Mouse (Mus musculus): ENCODE results near the gene Hist1h2ab. TPM values are rescaled to one million over a fixed set of nuclear protein-coding genes. Genes with fewer than 3 reads are reported as not detected.
"Not testable (repeated sequence)": the region's sequence is repeated elsewhere in the genome, so short reads cannot be mapped to it uniquely, and the experiment has no call there.

Hist1h2ab gene
- polyA plus RNA-seq, 1 experiment from 2014 or later = 44.4 TPM

- WGBS = under 1% methylated on average over 72 of the region's 72 CpGs
- H3K4me1 ChIP-seq = peaks cover 50% of the 10 kb centered on the region
- H3K4me3 ChIP-seq = peak within 1 kb of the TSS; percentile 69
These were observed 10.3 kb downstream of the Hist1h2ab start, which contains the start of gene Hist1h4a for GRCm38 (mm10) chr13:23760972-23761864. Hist1h4a (minus strand) TSS chr13:23761230.

GRCm38 (mm10) chr13:23761871-23762821 lies 11.2 kb downstream of the Hist1h2ab start, which contains the start of gene Hist1h3a:
Hist1h3a (minus strand) TSS chr13:23762386.
- Histone ChIP-seq H3K27ac (replicated peaks) (peak within 1 kb of the TSS; percentile 92), H3K4me3 (peak within 1 kb of the TSS; percentile 69), H3K4me1 (peaks cover 49% of the 10 kb centered on the region)
- DNase-seq (ENCODE audit: low spot score) = peak; percentile 69
- WGBS = under 1% methylated on average over 40 of the region's 52 CpGs
- not testable (repeated sequence) for H3K36me3 ChIP-seq; H3K9me3 ChIP-seq (replicated peaks); H3K27me3 ChIP-seq (ENCODE audit: low read depth, poor library complexity, severe bottlenecking)

More at GRCm38 (mm10) chr13:23760972-23761864, 10.3 kb downstream of the Hist1h2ab start, which contains the start of gene Hist1h4a:
- Histone ChIP-seq H3K27me3 (ENCODE audit: low read depth, poor library complexity, severe bottlenecking) (no peaks in the 10 kb centered on the region), H3K36me3 (no peaks in the 10 kb centered on the region), H3K27ac (replicated peaks) (peak within 1 kb of the TSS; percentile 92), H3K9me3 (replicated peaks) (no peaks in the 10 kb centered on the region)
- DNase-seq (ENCODE audit: low spot score) = peak; percentile 99

GRCm38 (mm10) chr13:23763242-23763585 lies 12.3 kb downstream of the Hist1h2ab start:
- Histone ChIP-seq H3K27me3 (ENCODE audit: low read depth, poor library complexity, severe bottlenecking) (no peaks in the 10 kb centered on the region), H3K27ac (replicated peaks) (peak overlapping the region; percentile 92), H3K4me3 (peak overlapping the region; percentile 69), H3K4me1 (peaks cover 40% of the 10 kb centered on the region), H3K9me3 (replicated peaks) (no peaks in the 10 kb centered on the region), H3K36me3 (no peaks in the 10 kb centered on the region)
- under 1% methylated on average over 10 of the region's 10 CpGs for WGBS
- DNase-seq (ENCODE audit: low spot score) = no peak

GRCm38 (mm10) chr13:23763586-23764323 lies 12.8 kb downstream of the Hist1h2ab start, which contains the start of gene Hist1h1a:
Hist1h1a (plus strand) TSS chr13:23763666.
- H3K36me3 ChIP-seq = no peaks in the 10 kb centered on the region
- peak within 1 kb of the TSS; percentile 92 for H3K27ac ChIP-seq (replicated peaks)
- DNase-seq (ENCODE audit: low spot score) = peak; percentile 92

GRCm38 (mm10) chr13:23764324-23765171 lies 13.6 kb downstream of the Hist1h2ab start:
- H3K27ac ChIP-seq (replicated peaks) = peak overlapping the region; percentile 92
- WGBS = 27% methylated on average over 12 of the region's 12 CpGs
- H3K4me1 ChIP-seq = peaks cover 36% of the 10 kb centered on the region
- H3K9me3 ChIP-seq (replicated peaks) = no peaks in the 10 kb centered on the region
- peak overlapping the region; percentile 69 for H3K4me3 ChIP-seq
- no peaks in the 10 kb centered on the region for H3K27me3 ChIP-seq (ENCODE audit: low read depth, poor library complexity, severe bottlenecking)
- peak; percentile 52 for DNase-seq (ENCODE audit: low spot score)
- H3K36me3 ChIP-seq = no peaks in the 10 kb centered on the region

More at GRCm38 (mm10) chr13:23763586-23764323, 12.8 kb downstream of the Hist1h2ab start, which contains the start of gene Hist1h1a:
- H3K27me3 ChIP-seq (ENCODE audit: low read depth, poor library complexity, severe bottlenecking) = no peaks in the 10 kb centered on the region
- H3K9me3 ChIP-seq (replicated peaks) = no peaks in the 10 kb centered on the region
- peaks cover 40% of the 10 kb centered on the region for H3K4me1 ChIP-seq
- WGBS = 3% methylated on average over 34 of the region's 34 CpGs
- peak within 1 kb of the TSS; percentile 69 for H3K4me3 ChIP-seq

- Histone ChIP-seq H3K27ac (replicated peaks) (peak overlapping the region; percentile 92; the same call in 1 of the 2 replicates), H3K27me3 (ENCODE audit: low read depth, poor library complexity, severe bottlenecking) (no peaks in the 10 kb centered on the region), H3K9me3 (replicated peaks) (no peaks in the 10 kb centered on the region), H3K4me1 (peaks cover 30% of the 10 kb centered on the region), H3K36me3 (no peaks in the 10 kb centered on the region), H3K4me3 (peak overlapping the region; percentile 69)
- WGBS = 75% methylated on average over 1 of the region's 1 CpGs
- DNase-seq (ENCODE audit: low spot score) = no peak
These were observed 14.2 kb downstream of the Hist1h2ab start for GRCm38 (mm10) chr13:23765172-23765513.

- Histone ChIP-seq H3K4me3 (no peak overlapping the region), H3K36me3 (no peaks in the 10 kb centered on the region)
These were observed 15.8 kb downstream of the Hist1h2ab start for GRCm38 (mm10) chr13:23766772-23767171.

GRCm38 (mm10) chr13:23768834-23769397 lies 18.0 kb downstream of the Hist1h2ab start:
- no peak overlapping the region for H3K4me3 ChIP-seq
- WGBS = 51% methylated on average over 5 of the region's 5 CpGs
- peaks cover 30% of the 10 kb centered on the region for H3K4me1 ChIP-seq
- H3K27me3 ChIP-seq (ENCODE audit: low read depth, poor library complexity, severe bottlenecking) = no peaks in the 10 kb centered on the region
- H3K27ac ChIP-seq (replicated peaks) = no peak overlapping the region
- no peaks in the 10 kb centered on the region for H3K36me3 ChIP-seq
- H3K9me3 ChIP-seq (replicated peaks) = no peaks in the 10 kb centered on the region
- DNase-seq (ENCODE audit: low spot score) = no peak

More at GRCm38 (mm10) chr13:23766772-23767171, 15.8 kb downstream of the Hist1h2ab start:
- H3K27me3 ChIP-seq (ENCODE audit: low read depth, poor library complexity, severe bottlenecking) = no peaks in the 10 kb centered on the region
- peaks cover 26% of the 10 kb centered on the region for H3K4me1 ChIP-seq
- H3K9me3 ChIP-seq (replicated peaks) = no peaks in the 10 kb centered on the region
- H3K27ac ChIP-seq (replicated peaks) = no peak overlapping the region
- DNase-seq (ENCODE audit: low spot score) = no peak

- not testable (repeated sequence) for H3K4me3 ChIP-seq; H3K27me3 ChIP-seq (ENCODE audit: low read depth, poor library complexity, severe bottlenecking); DNase-seq (ENCODE audit: low spot score); H3K27ac ChIP-seq (replicated peaks); H3K9me3 ChIP-seq (replicated peaks); H3K36me3 ChIP-seq
- peaks cover 23% of the 10 kb centered on the region for H3K4me1 ChIP-seq
- 93% methylated on average over 2 of the region's 2 CpGs for WGBS
These were observed 18.7 kb downstream of the Hist1h2ab start, which contains the start of gene Trim38 for GRCm38 (mm10) chr13:23769613-23770012. Trim38 (plus strand) TSS chr13:23769913.

- no peaks in the 10 kb centered on the region for H3K9me3 ChIP-seq (replicated peaks)
- H3K36me3 ChIP-seq = no peaks in the 10 kb centered on the region
- H3K4me3 ChIP-seq = peak overlapping the region; percentile 30
- peaks cover 17% of the 10 kb centered on the region for H3K4me1 ChIP-seq
- H3K27ac ChIP-seq (replicated peaks) = no peak overlapping the region
- peak; percentile 73 for DNase-seq (ENCODE audit: low spot score)
- no peaks in the 10 kb centered on the region for H3K27me3 ChIP-seq (ENCODE audit: low read depth, poor library complexity, severe bottlenecking)
- 21% methylated on average over 21 of the region's 21 CpGs for WGBS
These were observed 21.8 kb downstream of the Hist1h2ab start for GRCm38 (mm10) chr13:23772561-23773313.
